Mouse (Mus musculus): ENCODE measurements around the gene Cdh6.

The Cdh6 gene

DNA sequence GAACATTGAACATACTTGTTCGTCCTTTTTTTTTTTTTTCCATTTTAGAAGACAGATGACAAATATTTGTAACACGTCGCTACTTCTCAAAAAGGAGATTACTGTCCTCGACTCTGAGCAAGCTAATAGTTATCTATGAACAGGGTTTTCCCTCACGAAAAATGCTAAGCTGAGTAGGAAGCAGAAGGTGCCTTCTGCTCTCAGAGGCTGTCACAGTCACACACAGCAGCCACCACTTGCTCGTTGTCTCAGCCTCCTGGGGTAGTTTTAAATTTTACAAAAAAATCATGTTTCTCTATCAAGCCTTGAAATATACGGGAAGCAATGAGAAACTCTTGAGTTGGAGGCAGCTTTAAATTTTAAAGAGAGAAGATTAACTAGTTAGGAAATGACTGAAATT lies 125.6 kb downstream of the Cdh6 start:
- DNase-seq, result no peak

DNA sequence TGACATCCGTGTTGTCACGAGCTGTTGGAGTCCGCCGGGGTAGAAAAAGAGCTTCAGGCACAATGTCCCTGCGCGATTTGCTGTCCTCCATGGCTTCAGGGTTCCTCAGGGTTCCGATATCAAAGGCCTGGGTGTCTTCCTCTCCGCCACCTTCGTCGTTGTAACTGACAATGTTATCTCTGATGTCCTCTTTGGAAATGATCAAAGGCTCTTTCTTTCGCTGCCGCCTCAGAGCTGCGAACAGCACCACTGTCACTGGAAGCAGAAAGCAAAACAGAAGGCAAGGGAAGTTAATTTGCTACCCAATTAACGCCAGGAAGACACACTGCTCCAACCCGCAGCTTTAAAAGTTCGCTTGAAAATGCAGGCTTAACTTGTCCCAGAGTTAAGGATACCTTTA lies 139.0 kb downstream of the Cdh6 start:
- no peak for DNase-seq

DNA sequence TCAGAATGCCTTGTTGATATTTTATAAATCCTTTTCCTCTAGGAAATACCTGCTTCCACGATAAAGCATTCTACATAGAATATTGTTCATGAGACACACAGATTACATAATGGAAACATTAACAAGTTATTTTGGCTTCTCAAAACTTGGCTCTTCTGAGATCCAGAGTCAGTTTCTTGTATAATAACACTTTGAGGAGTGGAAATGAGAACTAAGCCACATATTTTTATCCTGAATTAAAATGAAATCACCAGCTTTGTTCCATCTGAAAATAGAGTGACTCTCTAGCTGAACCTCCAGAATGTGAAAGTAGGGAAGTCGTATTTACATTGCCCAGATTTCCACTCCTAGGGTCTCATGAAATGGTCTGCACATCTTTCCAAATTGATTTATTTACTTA lies 142.8 kb downstream of the Cdh6 start:
- no peak for DNase-seq

DNA sequence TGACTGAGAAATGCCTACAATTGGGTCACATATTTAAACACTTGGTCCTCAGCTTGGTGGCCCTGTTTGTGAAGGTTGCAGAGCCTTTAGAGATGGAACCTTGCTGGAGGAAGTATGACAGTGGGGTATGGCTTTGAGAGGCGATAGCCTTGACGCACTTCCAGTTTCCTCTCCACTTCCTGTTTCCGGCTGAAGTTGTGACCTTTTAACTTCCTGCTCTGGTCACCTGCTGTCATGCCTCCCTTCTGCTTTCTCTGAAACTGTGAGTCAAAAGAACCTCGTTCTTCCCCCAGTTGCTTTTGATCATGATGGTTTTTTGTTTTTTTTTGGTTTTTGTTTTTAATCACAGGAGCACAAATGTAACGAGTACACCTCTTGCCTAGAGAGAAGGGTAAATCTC lies 146.0 kb downstream of the Cdh6 start:
- no peak for DNase-seq

DNA sequence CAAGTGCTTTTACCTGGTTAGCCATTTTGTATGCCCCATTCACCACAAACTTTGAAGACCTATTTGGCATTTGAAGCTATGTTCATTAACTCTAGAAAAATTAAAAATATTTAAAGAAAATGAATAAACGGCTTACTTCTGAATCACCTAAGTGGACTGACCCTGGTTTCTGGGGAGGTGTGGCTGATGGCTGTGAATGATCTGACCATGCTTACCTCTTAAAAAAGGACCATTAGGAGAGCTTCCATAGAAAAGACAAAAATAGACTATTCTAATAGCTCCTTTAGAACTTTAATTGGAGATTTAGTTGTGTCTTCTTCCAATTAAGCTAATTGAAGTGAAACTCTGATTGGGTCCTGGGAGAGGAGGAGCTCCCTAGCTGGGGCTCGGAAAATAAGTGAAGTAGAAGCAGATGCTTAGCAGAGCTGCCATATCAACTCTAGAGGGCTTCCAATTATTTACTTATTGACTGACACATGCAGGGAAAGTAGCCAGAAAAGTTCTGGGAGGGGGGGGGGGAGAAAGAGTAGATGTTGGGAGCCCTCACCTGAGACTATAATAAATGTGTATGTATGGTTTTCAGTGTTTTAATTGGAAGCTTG lies 156.6 kb downstream of the Cdh6 start:
- no peak for DNase-seq

DNA sequence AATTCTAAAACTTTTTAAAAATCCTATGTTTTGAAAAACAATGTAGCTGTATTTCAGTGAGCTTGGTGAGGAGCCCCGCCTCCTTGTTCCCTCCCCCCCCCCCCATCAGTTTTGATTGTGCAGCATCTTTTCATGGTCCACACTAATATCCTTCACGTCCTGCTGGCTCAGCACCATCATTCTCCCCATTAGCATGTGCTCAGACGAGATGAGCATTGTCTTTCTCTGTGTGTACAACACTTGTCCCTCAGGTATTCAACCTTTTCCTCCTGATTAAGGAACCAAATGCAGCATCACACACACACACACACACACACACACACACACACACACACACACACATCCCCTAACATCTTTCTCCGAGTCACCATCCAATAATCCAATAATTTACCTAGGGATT lies 164.7 kb downstream of the Cdh6 start:
- no peak for DNase-seq

DNA sequence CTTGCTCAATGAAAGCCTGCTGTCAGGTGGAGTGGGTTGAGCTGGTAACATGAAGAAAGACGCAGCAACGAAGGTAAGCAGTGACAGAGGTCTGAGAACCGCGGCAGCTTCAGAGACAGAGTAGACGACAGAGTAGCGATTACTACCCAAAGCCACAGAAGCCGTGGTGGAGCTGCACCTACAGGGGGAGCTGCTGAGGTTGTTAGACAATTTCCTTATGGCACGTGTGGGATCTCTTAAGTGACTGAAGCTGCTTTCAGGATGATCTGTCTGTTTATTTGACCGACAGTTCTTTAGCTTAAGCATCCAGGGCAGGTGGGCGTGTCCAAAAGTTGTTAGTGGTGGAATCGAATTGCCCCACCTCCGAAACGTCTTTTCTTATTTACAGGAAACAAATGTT lies 167.5 kb downstream of the Cdh6 start:
- DNase-seq, result no peak

DNA sequence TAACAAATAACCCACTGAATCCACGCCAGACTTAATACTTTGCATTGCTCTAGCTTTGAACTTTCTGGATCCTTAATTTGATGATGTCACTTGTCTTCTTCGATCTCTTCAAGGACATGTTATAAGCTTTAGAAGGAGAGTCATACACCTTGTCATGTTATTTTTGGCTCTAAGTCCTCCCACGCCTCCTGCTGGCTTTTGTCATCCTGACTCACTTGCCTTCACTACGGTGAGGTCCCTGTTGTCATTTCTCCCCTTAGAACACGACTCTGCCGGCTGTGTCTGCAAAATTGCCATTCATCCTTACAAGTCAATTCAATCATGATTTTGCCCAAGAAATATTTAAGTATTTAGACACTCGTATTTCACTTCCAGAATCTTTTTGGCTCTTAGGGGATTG lies 171.9 kb downstream of the Cdh6 start:
- DNase-seq, result no peak

DNA sequence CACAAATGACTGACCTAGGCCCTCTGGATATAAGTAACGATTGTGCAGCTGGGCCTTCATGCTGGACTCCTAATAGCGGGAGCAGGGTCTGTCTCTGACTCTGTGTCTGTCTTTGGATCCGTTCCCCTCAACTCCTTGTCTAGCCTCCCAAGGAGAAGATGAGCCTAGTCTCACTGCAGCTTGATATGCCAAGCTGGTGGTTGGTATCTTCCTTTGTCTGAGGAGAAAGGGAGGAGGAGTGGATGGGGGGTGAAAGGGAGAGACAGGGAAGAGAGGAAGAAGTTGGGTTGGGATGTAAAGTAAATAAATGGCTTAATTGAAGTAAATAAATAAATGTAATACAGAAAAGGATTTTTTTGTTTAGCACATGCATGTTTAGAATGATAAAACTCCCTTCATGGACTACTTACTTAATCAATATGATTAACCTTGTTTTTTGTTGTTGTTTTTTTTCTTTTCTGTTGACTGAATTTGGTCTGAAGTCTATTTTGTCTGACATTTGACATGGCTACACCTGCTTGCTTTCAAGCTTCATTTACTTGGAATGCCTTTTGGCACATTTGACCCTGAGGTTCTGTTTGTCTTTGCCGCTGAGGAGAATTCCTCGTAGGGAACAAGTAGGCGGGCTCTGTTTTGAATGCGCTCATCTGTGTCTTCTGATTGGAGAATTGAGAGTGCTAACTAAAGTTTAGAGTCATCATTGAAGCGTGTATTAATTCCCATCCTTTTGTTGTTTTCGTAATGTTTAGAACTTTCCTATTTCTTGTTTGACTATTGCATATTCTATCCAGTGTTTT lies 178.7 kb downstream of the Cdh6 start:
- no peak for DNase-seq
